Mouse (Mus musculus) A20 (cell line): ENCODE results near the gene Per1.
"Not testable (repeated sequence)": the region's sequence is repeated elsewhere in the genome, so short reads cannot be mapped to it uniquely, and the experiment has no call there.

ENCODE experiments used
- DNase-seq: peaks from one replicate; pipeline ENCODE4 v3.0.0-alpha.2; 2011; ENCODE audit warnings: low read depth, low spot score

The Per1 gene

GRCm38 (mm10) chr11:69080855-69081222 is 14.2 kb upstream of the Per1 start:
- DNase-seq = no peak

- no peak for DNase-seq
Observed at GRCm38 (mm10) chr11:69081613-69082012, 13.4 kb upstream of the Per1 start.

DNA sequence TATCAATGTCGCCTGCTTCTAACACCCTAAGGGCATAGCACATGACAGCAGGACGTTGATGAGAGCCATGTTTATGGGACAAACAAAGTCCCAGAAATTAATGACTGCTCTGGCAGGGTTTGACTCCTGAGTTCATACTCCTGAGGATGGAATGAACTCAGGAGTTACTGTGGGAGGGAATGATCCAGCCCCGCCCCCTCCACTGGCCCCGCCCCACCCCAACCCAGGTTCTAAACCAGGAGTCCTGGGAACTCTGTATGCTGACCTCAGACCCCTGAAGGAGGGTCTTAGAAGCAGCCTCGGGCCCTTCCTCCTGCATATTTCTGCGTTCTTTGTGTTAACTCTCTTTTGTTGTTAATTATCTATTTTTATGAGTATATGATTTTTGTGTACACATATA is 9.4 kb upstream of the Per1 start:
- no peak for DNase-seq

DNA sequence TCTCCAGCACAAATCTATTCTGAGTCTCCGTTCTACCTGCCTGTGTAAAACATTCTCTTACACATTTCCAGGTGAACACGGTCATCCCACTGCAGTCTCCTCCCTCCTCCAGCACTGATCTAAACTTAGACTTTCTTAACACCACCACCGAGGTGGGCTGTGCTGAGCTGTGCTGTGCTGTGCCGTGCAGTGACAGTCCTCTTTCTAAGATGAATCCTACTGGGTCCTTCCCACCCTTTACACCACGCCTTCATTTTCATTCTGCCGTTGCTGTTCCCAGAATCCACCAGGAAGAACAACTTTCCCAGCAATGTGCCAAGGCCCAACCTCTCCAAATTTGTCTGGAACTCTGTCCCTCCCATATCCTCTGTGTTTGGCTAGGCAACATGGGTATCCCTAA is 8.6 kb upstream of the Per1 start:
- DNase-seq = no peak

- no peak for DNase-seq
Observed at GRCm38 (mm10) chr11:69087082-69087481, 7.9 kb upstream of the Per1 start.

- DNase-seq = no peak
Observed at GRCm38 (mm10) chr11:69087597-69087996, 7.4 kb upstream of the Per1 start.

DNA sequence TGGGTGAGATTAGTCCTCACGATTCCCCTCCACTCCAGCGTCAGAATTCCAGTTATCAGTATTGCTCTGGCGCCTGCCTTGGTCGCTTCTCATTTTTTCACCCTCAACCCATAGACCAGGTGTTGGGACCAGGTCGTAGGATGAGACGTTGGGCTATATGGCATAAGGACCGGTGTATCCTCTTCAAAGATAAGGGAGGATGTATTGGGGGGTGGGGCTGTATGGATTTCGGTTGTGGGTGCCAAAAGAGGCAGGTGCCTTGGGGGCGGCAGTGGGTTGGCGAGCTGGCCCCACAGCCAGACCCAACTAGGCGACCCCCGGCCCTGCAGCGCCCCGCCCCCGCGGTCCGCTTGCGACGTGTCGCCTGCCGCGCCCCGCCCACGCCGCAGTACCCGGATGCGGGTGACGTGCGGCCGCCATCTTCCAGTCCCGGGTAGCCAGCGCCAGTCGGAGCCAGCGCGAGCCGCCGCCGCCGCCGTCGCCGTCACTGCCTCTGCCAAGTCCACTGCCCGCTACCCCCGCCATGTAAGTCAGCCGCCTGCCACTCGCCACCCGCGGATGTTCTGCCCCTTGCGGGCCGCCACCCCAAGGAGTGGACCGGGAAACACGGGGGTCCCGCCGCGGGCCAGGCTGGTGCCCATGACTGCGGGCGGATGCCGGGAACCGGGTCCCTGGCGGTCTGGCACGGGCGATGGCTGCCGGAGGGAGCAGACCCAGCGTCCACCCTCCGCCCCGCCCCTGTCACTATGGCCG is 6.7 kb upstream of the Per1 start, which contains the start of gene Vamp2:
Gene Vamp2 (plus strand): TSS at position 388 of the 753 bp plus-strand sequence.
- DNase-seq = peak; percentile 90

GRCm38 (mm10) chr11:69088856-69089615 is 6.0 kb upstream of the Per1 start:
- DNase-seq = peak; percentile 54

DNA sequence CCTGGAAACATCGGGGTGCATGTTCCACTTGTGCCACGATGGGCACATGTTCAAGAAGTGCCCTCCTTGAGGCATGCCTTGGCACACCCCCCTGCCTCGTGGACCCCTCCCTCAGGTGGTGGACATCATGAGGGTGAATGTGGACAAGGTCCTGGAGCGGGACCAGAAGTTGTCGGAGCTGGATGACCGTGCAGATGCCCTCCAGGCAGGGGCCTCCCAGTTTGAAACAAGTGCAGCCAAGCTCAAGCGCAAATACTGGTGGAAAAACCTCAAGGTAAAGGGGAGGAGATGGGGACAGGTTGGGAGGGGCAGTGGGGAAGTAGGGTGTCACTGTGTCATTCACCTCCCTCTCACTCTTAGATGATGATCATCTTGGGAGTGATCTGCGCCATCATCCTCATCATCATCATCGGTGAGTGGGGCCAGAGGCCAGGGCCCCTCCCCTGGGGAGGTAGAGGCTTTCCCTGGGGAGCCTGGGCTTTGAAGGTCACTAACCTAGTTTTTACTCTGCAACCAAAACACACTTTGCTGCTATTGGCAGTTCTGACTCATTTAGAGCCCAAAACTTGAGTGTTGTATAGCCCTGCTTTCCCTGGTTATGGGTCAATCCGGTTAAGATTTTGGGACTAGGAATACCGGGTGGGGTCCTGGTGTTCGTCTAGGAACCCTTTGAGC is 5.3 kb upstream of the Per1 start:
- no peak for DNase-seq

GRCm38 (mm10) chr11:69090367-69090766 is 4.7 kb upstream of the Per1 start:
- no peak for DNase-seq

- DNase-seq = no peak
Observed at GRCm38 (mm10) chr11:69091566-69092385, 3.2 kb upstream of the Per1 start.

DNA sequence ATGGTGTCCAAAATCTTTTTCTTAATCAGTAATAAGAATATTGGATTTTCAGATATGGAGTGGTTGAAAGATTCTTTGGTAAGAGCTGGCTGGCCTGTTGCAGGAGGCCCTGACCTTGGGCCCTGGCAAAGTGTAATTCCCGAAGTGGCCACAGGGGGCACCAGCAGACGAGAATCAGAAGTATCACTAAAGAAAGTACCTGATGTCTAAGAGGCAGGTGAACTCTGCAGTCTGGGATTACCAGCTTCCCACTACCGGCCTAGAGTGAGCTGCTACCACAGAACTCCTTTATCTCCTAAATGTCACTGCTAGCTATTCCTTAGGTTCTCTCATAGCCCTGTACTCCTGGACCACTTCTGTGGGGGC is 2.6 kb upstream of the Per1 start:
- peak; percentile 81 for DNase-seq

DNA sequence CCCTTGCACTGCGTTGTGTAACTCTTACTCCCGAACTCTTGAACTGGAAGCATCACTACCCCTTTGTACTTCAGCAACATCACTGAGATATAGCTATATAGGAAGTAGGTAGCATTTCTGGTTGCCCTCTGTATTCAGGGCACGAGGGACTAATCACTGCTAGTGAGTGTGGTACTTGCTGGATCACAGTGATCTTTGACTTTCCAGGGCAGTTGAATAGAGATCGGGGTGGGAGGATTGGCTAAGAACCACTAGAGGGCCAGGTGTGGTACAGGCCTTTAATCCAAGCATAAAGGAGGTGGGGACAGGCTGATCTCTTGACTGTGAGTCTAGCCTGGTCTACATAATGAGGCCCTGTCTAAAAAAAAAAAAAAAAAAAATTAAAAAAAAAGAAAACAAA is 2.1 kb upstream of the Per1 start:
- no peak for DNase-seq

DNA sequence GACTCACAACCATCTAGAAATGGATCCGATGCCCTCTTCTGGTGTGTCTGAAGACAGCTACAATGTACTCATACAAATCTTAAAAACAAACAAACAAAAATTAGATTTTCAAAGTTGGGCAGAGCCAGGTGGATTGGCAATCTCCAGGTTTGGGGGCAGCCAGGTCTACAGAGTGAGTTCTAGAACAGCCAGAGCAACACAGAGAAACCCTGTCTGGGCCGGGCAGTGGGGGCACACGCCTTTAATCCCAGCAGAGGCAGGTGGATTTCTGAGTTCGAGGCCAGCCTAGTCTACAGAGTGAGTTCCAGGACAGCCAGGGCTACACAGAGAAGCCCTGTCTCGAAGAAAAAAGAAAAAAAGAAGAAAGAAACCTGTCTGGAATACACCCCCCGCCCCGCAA is 1.2 kb upstream of the Per1 start:
- not testable (repeated sequence) for DNase-seq

DNA sequence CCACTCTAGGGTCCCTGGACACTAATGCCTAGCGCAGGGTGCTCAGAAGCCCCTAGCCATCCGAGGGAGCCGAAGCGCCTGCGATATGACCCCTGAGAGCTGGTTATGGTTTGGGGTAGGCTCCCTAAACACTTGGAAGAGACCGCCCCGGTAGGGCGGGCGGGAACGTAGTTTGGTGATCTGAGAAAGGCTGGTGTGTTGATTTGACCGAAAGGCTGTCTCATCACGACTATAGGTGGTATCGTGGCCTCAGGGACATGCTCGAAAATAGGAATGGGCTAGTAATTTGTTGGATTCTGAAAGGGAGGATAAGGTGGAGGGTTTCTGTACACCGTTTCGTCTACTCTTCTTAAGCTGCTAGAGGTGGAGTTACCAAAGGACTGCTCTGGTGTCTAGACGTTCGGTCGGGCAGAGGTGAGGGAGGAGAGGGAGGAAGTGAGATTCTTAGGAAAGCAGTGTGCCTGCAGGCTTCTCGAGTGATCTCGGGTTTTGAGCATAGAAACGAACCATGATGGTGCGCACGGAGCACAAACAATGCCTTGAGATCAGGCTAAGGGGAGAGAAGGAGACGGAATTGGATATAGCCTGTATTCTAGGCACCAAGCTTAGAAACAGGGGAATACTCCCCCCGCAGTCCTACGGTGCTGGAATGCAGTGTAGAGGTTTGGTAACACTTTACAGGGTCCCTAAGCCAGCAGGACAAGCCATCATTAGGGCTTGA is 654 bp downstream of the Per1 start:
- peak; percentile 81 for DNase-seq

GRCm38 (mm10) chr11:69096360-69096986 is 1.5 kb downstream of the Per1 start:
- DNase-seq = no peak

GRCm38 (mm10) chr11:69096987-69097900 is 2.2 kb downstream of the Per1 start:
- peak; percentile 79 for DNase-seq

DNA sequence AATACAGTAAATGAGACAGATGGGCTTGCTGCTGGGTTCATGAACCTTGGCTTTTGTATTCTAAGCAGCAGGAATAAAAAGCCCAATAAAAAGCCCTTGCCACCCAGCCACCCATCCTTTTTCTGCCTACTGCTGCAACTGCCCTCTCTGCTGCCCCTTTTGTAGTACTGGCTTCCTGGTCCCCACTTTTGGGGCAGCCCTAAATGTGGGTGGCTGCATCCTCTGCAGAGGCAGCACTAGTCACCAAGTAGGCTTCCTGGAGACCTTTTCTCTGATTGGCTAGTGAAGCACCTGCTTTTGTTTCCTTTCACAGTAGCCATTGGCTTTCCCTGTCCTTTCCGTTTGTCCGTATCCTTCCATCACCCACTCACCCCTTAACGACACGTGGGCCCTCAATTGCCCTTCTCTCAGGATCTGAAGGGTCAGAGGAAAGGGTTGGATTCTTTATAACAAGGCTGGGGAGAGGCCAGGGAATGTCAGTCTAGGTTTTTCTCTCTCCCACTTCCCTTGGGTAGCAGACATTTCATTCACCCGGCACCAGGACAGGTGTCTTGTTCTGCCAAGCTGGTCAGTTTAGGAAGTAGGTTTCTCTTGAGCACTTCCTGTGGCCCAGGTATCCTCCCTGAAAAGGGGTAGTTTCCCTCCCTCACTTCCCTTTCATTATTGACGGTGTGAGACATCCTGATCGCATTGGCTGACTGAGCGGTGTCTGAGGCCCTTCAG is 3.2 kb downstream of the Per1 start:
- peak; percentile 56 for DNase-seq

GRCm38 (mm10) chr11:69098762-69099091 is 3.7 kb downstream of the Per1 start:
- DNase-seq = peak; percentile 98
